Mouse (Mus musculus) G1E (cell line): ENCODE results near the gene Ms4a15.

Source experiments
- CTCF ChIP-seq: IDR thresholded peaks from 2 replicates; pipeline ENCODE4 v1.5.1; 2012; ENCODE audit warnings: low read depth, low read length, inconsistent platforms, mixed read lengths
- GATA1 ChIP-seq: IDR thresholded peaks from 2 replicates; pipeline ENCODE4 v1.6.1; 2012; ENCODE audit warnings: borderline replicate concordance, low read length, inconsistent platforms, mixed read lengths
- POLR2AphosphoS5 ChIP-seq: IDR thresholded peaks from 2 replicates; pipeline ENCODE4 v1.6.1; 2012; ENCODE audit warnings: low read depth, low read length, inconsistent platforms; ENCODE audit not compliant: insufficient replicate concordance

- TF ChIP-seq GATA1 (no peak), POLR2AphosphoS5 (no peak), CTCF (no peak)
Observed at GRCm38 (mm10) chr19:10975187-10975586, 17.9 kb downstream of the Ms4a15 start.
